Mouse (Mus musculus): ENCODE measurements around the gene Pou1f1.

The Pou1f1 gene

DNA sequence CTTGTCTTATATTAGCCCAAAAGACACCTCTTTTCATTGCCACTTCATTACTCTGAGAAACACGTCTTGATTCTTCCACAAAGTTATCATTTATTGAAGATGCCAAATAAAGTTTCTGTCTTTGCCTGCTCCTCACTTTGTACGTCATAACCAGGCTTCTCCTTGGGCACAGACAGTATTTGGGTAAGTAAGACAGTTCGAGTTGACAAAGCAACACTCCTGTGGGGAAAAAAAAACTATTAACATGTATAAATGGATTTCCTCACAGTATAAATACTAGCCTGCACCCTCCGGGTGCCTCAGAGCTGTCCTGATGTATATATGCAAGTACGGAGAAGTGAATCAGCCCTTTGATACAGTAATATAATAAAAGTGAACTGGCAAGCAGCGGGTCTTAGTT is at the start of gene Pou1f1:
TSS of gene Pou1f1 (plus strand) at position 301 of the 400 bp plus-strand sequence.
- no peak for DNase-seq

GRCm38 (mm10) chr16:65470650-65471049 is 49.7 kb upstream of the Pou1f1 start:
- DNase-seq: no peak

GRCm38 (mm10) chr16:65472472-65473001 is 47.8 kb upstream of the Pou1f1 start:
- peak; percentile 7 to 14 for DNase-seq

- DNase-seq: no peak
Observed at GRCm38 (mm10) chr16:65485726-65486125, 34.6 kb upstream of the Pou1f1 start.

DNA sequence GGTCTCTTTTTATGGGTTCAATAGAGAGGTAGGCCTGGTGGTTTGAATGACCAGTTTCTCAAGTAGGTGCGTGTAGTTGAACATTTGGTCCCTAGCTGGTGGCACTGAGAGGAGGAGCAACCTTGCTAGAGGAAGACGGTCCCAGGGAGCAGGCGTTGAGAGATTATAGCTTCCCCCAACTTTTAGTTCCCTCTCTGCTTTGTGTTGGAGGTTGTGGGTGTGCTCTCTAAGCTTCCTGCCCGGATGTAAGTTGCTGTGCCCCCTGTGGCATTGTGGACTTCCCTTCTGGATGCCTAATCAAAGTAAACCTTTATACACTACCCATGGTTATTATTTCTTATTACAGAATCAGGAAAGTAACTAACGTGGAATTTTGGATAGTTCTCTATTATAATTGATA is 24.3 kb upstream of the Pou1f1 start:
- DNase-seq: peak in 1 of 2 experiments; percentile 2

GRCm38 (mm10) chr16:65497049-65497448 is 23.3 kb upstream of the Pou1f1 start:
- DNase-seq: peak; percentile 42 to 53

DNA sequence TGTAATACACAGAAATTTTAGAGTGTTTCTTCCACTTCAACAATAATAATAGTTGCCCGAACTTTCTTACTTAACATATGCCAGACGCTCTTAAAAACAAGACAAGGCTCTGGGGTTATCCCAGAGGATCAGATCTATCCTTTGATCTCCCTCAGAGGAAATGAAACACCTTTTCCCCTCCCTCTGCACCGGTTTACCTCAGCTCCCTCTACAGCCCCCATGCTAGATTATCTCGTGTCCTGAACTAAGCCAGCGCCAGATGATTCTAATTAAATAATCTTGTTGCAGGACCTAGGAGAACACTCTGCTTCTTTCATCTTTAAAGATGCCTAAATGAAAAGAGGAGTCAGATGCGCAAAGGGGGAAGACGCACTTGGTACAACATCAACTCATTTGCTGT is 6.1 kb upstream of the Pou1f1 start:
- no peak for DNase-seq

DNA sequence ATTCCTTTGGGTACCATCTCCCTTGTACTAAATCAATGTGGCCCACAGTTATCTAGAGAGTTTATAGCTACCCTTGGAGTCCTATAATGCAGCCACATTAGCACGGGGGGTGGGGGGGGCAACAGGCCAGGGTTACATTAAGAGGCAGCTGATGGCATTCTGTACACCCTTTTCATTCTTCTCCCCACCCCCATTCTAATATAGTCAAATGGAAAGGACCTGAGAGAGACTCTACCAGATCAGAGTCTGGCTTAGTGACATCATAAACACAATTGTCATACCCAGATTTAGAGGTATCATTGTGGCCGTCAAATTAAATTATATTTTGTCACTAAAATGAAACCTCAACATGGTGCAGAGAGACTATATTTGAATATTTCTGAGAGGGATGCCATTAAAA is 5.7 kb downstream of the Pou1f1 start:
- no peak for DNase-seq

GRCm38 (mm10) chr16:65526695-65527094 is 6.4 kb downstream of the Pou1f1 start:
- DNase-seq: no peak

GRCm38 (mm10) chr16:65529589-65529988 is 9.3 kb downstream of the Pou1f1 start:
- DNase-seq: no peak

GRCm38 (mm10) chr16:65531663-65532062 is 11.4 kb downstream of the Pou1f1 start:
- no peak for DNase-seq

DNA sequence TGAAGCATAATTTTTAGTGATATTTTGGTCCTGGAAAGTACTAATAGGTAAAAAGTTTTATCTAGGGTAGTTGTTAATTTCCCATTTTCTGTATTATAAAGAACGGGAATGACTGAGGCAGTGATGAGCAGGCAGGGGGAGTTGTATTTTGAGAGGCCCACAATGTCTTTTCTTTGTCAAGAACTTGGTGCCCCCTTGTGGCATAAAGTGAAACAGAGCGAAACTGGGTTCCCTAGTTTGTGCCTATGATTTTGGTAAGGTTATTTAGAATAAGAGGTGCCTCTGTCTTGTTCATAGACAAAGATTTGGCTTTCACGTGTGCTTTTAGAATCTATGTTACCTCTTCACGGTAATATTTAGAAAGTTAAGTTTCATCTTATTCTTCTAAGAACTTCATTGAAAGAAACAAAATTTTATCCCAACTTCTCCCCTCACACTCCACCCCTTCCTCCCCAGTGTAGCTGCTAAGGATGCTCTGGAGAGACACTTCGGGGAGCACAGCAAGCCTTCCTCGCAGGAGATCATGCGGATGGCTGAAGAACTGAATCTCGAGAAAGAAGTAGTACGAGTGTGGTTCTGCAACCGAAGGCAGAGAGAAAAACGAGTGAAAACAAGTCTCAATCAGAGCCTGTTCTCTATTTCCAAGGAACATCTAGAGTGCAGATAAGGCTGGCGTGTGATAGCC is 13.1 kb downstream of the Pou1f1 start:
- peak; percentile 56 for DNase-seq

GRCm38 (mm10) chr16:65543676-65544293 is 23.5 kb downstream of the Pou1f1 start:
- no peak for DNase-seq

- no peak for DNase-seq
Observed at GRCm38 (mm10) chr16:65548960-65549359, 28.6 kb downstream of the Pou1f1 start.

DNA sequence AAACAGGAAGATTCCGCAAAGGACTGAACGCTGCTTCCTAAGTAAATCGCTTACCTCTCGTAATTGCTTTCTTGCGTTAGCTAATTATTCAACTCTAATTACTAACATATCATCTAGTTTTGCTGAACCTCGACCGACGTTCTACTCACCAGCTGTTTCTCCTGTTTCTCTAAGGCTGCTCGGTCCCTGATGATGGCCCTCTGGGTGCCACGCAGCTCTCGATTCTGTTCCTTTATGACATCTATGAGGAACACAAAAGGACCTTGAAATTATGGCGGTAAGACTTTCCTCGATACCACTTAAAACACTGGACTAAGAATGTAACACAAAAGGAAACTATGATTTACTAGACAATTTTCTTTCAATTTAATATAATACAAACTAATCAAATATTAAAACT is 30.5 kb downstream of the Pou1f1 start:
- DNase-seq: no peak

DNA sequence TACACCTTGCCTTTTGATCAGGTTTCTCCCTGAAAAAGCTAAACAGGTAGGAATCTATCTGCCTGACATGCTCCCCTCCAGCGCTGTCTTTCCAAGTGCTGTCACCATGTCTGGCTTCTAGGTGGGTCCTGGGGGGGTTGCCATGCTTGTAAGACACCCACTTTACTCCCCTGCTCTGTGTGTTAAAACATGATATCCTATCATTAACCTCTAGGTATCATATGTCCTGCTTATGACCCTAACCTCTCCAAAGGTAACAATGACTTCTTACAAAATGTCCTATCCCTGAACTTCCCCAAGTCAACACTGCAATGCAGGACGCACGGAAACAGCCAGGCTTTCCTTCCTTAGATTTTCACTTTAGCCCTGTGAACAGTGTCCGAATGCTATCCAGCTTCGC is 34.0 kb downstream of the Pou1f1 start:
- no peak for DNase-seq

GRCm38 (mm10) chr16:65557369-65557768 is 37.1 kb downstream of the Pou1f1 start:
- DNase-seq: no peak

GRCm38 (mm10) chr16:65559591-65559990 is 39.3 kb downstream of the Pou1f1 start:
- DNase-seq: peak; percentile 3 to 19

DNA sequence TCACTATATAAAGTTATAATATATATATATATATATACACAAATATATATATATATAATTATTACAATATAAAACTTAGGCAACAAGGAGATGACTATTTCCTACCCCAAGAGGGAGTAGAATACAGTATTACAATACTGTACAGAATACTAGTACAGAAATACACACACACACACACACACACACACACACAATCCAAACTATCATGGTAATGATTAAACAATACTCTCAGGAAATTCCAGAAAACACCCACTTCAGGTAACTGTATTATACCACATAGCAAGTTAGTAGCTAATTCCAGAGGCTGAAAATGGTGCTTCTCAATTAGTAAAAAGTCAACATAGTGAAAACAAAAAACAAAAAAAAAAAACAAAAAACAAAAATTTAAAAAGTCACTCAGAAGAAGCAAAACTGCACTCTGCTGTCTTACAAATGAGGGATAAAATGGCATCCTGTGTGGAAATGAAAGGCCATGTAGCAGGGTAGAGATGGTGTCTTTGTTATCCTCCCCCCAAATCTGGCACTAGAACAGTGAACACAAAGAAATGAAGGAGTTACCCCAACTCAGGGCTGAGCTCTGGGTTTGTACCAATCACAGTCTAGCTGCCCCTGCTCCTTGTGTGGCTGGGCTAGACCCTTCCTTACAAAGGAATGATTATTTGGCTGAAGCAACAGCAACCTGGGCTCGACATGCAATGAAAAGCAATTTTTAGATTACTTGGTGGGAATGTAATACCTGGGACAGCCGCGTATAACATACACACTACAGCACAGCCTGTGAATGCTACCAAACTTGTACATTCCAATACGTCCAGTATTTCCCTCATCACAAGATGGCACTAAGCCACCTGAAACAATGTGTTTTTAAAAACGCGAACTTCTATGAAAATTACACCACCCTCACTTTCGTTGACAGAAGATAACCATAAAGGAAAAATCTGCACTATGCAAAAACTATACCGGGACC is 41.0 kb downstream of the Pou1f1 start:
- DNase-seq: peak; percentile 6 to 21

DNA sequence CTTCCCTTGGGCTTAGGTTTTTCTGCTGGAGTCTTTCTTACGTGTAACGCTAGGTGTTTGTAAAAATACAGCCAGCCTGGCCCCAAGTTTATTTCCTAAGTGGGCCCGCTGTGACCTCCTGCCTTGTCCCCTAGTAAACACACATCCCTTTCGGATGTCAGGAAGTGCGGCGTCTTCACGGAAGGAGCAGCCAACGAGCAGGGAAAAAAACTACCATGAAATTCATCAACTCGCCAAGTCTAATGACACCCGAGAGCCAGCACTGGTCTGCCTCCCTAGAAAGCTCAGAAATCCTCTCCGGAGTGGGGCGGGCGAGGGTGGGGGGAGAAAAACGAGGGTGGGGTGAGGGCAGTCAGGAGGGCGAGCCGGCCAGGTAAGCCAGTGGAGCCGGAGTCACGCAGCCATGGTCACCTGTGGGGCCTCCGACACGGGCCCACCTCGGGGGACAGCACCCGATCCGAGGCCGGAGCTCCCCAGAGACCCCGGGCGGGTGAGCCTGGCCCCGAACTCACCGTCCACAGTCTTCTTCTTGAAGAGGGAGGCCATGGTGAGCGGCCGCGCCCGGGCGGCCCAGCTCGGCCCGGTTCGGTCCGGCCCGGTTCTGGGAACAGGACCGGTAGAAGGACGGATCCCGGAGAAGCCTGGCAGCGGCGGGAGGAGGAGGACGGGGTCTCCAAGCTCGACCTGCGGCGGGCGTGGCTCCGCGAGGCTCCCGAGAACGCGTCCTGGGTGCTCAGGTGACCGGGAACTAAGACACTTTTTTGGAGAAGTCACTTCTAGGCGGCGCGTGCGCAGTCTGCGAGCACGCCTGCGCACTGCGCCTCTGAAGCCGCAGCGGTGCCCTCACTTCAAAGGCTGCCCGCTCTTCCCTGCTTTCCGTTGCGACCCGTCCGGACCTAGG is 41.9 kb downstream of the Pou1f1 start, which contains the start of gene Chmp2b:
TSS of gene Chmp2b (minus strand) at position 764 of the 901 bp plus-strand sequence.
- peak; percentile 84 to 92 for DNase-seq

GRCm38 (mm10) chr16:65562864-65563206 is 42.5 kb downstream of the Pou1f1 start:
- DNase-seq: no peak

DNA sequence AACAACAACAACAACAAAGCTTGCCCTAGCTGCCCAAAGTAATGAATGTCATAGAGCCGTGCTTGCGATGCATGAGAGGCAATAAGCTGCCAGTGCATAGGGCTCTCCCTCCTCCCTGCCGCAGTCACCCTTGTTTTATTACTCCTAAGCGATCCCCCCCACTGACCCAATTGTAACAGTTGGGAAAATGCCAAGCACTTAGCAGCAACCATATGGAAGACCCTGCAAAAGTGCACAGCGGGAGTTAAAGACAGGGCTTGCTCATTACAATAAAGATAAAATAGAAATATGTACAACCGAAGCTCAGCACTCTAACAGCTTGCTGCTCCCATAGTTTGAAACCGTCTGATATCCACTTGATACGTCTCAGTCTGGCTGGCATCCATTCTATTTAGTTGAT is 44.0 kb downstream of the Pou1f1 start:
- DNase-seq: peak; percentile 5 to 7
